ENCODE assay signal across 9 mouse cellular contexts in genomic region chr11:103685261-103685736, GRCm38 (mm10). TPM values are rescaled to one million over a fixed set of nuclear protein-coding genes. Genes with fewer than 3 reads are reported as not detected.
DNase-seq lines count a peak whose midpoint lies in the region; ATAC-seq and TF ChIP-seq lines count a peak whose summit lies in the region.
"Had no signal": no experiment of that assay in that cellular context is flagged by ENCODE, and none has a peak within 500 bp of the region (broad histone marks: within the 10 kb centered on the region; RNA-seq: fewer than 3 reads in every experiment).

No protein-coding gene starts in this region.

- no peak overlapping the region for H3K4me2 ChIP-seq in hindbrain, postnatal 0 days (ENCODE audit: low read depth, low read length)
- H3K4me2 ChIP-seq: hindbrain, embryonic 14.5 days had no signal

- TF ChIP-seq POLR2A in bone marrow, adult 2 months (IDR thresholded peaks at IDR 0.05; ENCODE audit: borderline replicate concordance, control insufficient read depth, low read depth, low read length): no peak

- H3K36me3 ChIP-seq in hindbrain, postnatal 0 days (ENCODE audit: insufficient read depth, low read length): peaks cover 64% of the 10 kb centered on the region
- peaks cover 88% of the 10 kb centered on the region for H3K36me3 ChIP-seq in hindbrain, embryonic 10.5 days
- peaks cover 73% of the 10 kb centered on the region for H3K36me3 ChIP-seq in heart, embryonic 10.5 days

- H3K9me3 ChIP-seq in hindbrain, postnatal 0 days (ENCODE audit: low read length): no peaks in the 10 kb centered on the region
- no peaks in the 10 kb centered on the region for H3K9me3 ChIP-seq in hindbrain, embryonic 10.5 days
- no peaks in the 10 kb centered on the region for H3K9me3 ChIP-seq in heart, embryonic 10.5 days

- WGBS in hindbrain, postnatal 0 days: 51% methylated on average over 7 of the region's 7 CpGs
- WGBS in hindbrain, embryonic 10.5 days: 92% methylated on average over 7 of the region's 7 CpGs
- WGBS in bone marrow, adult 2 months: 21% methylated on average over 7 of the region's 7 CpGs
- WGBS in heart, embryonic 10.5 days: 90% methylated on average over 7 of the region's 7 CpGs

- no peak overlapping the region for H3K4me3 ChIP-seq in hindbrain, postnatal 0 days (ENCODE audit: low read length)
- H3K4me3 ChIP-seq in hindbrain, embryonic 10.5 days: no peak overlapping the region
- no peak overlapping the region for H3K4me3 ChIP-seq in bone marrow, adult 2 months (replicated peaks; ENCODE audit: control insufficient read depth, low read depth, low read length)
- H3K4me3 ChIP-seq in heart, embryonic 10.5 days: no peak overlapping the region

- 0 out of 2 replicates have a peak, but pooled peaks cover 2% of the 10 kb centered on the region for H3K4me1 ChIP-seq in hindbrain, postnatal 0 days (ENCODE audit: insufficient read depth, low read length)
- peaks cover 10% of the 10 kb centered on the region; the same call in 1 of the 2 replicates for H3K4me1 ChIP-seq in hindbrain, embryonic 10.5 days (replicated peaks)
- H3K4me1 ChIP-seq in bone marrow, adult 2 months (ENCODE audit: control insufficient read depth, insufficient read depth, low read length): peaks cover 2% of the 10 kb centered on the region
- H3K4me1 ChIP-seq in heart, embryonic 10.5 days: peaks cover 56% of the 10 kb centered on the region

- peak; percentile 61 for DNase-seq in hindbrain, postnatal 0 days (ENCODE audit: low spot score)
- no peak for DNase-seq in hindbrain, embryonic 10.5 days (ENCODE audit: low spot score)
- peak; percentile 27 to 58 for DNase-seq in layer of hippocampus, postnatal 25 days (ENCODE audit: extremely low spot score in 1 of 2, low spot score in 1 of 2)
- peak; percentile 44 for DNase-seq in right cerebral cortex, postnatal 25 days
- DNase-seq in lung, postnatal 10 days: no peak
- no peak for DNase-seq in heart, embryonic 10.5 days (ENCODE audit: low spot score)
- DNase-seq: lung, postnatal 14 days had no signal

- no peak for TF ChIP-seq CTCF in hindbrain, postnatal 0 days (IDR thresholded peaks at IDR 0.05; ENCODE audit: low read depth)
- no peak for TF ChIP-seq CTCF in bone marrow, adult 2 months (IDR thresholded peaks at IDR 0.05; ENCODE audit: control insufficient read depth, insufficient read depth, low read length)

- H3K9ac ChIP-seq in hindbrain, postnatal 0 days (replicated peaks; ENCODE audit: low read length): no peak overlapping the region
- H3K9ac ChIP-seq: hindbrain, embryonic 14.5 days had no signal

- peak overlapping the region; percentile 20; the same call in 1 of the 2 replicates for H3K27ac ChIP-seq in hindbrain, postnatal 0 days
- H3K27ac ChIP-seq in hindbrain, embryonic 10.5 days: no peak overlapping the region
- H3K27ac ChIP-seq in bone marrow, adult 2 months (ENCODE audit: control insufficient read depth, insufficient read depth, low read depth, low read length, poor library complexity): peak overlapping the region; percentile 45; the same call in 1 of the 2 replicates
- H3K27ac ChIP-seq in heart, embryonic 10.5 days: no peak overlapping the region
- H3K27ac ChIP-seq: hindbrain, embryonic 14.5 days had no signal

- H3K27me3 ChIP-seq in hindbrain, postnatal 0 days (ENCODE audit: insufficient read depth, low read length): no peaks in the 10 kb centered on the region
- H3K27me3 ChIP-seq in hindbrain, embryonic 10.5 days (ENCODE audit: insufficient read depth, poor library complexity, severe bottlenecking): no peaks in the 10 kb centered on the region
- H3K27me3 ChIP-seq in heart, embryonic 10.5 days (ENCODE audit: insufficient read depth, poor library complexity, severe bottlenecking): no peaks in the 10 kb centered on the region

- ATAC-seq in hindbrain, postnatal 0 days: peak; percentile 66; the same call in 1 of the 2 replicates

RNA-seq across cellular contexts. Expression of gene Gosr2, which starts 12.4 kb away (rescaled TPM):
- total RNA-seq in hindbrain, postnatal 0 days (2014; rRNA removed): 101 and 102 TPM in 2 replicates
- polyA plus RNA-seq in hindbrain, postnatal 0 days (2015; fragmentation: Nextera tagmentation; extraction: Ambion mirVana): 93.3 and 99.4 TPM in 2 replicates
- polyA plus RNA-seq in hindbrain, embryonic 10.5 days (2016; fragmentation: Nextera tagmentation; extraction: Ambion mirVana): 90.0 and 94.5 TPM in 2 replicates
- polyA plus RNA-seq in bone marrow, adult 2 months (2011; ENCODE audit: insufficient read depth, insufficient read length, low replicate concordance, missing spikeins): 17.2 and 21.0 TPM in 2 replicates
- 10 to 100 TPM; 68.3 to 71.6 TPM for total RNA-seq in layer of hippocampus, postnatal 25 days (2021)
- 80.1 and 86.4 TPM in 2 replicates for polyA plus RNA-seq in heart, embryonic 10.5 days (2016; fragmentation: Nextera tagmentation; extraction: Ambion mirVana)

RNA-seq across cellular contexts. Expression of gene Rprml, which starts 35.9 kb away (rescaled TPM):
- total RNA-seq in hindbrain, postnatal 0 days (2014; rRNA removed): 10.5 and 13.6 TPM in 2 replicates
- 5.9 and 6.3 TPM in 2 replicates for polyA plus RNA-seq in hindbrain, postnatal 0 days (2015; fragmentation: Nextera tagmentation; extraction: Ambion mirVana)
- not detected in 2 replicates for polyA plus RNA-seq in hindbrain, embryonic 10.5 days (2016; fragmentation: Nextera tagmentation; extraction: Ambion mirVana)
- not detected in 2 replicates for polyA plus RNA-seq in bone marrow, adult 2 months (2011; ENCODE audit: insufficient read depth, insufficient read length, low replicate concordance, missing spikeins)
- total RNA-seq in layer of hippocampus, postnatal 25 days (2021): 100 to 1,000 TPM; 117 to 122 TPM
- 0.48 TPM in 1 of 2 replicates, not detected in the other for polyA plus RNA-seq in heart, embryonic 10.5 days (2016; fragmentation: Nextera tagmentation; extraction: Ambion mirVana)
- polyA plus RNA-seq: hindbrain, embryonic 14.5 days had no signal

RNA-seq across cellular contexts. Expression of gene Lyzl6, which starts 46.6 kb away (rescaled TPM):
- not detected in 2 replicates for total RNA-seq in hindbrain, postnatal 0 days (2014; rRNA removed)
- polyA plus RNA-seq in hindbrain, postnatal 0 days (2015; fragmentation: Nextera tagmentation; extraction: Ambion mirVana): not detected in 2 replicates
- not detected in 2 replicates for polyA plus RNA-seq in hindbrain, embryonic 10.5 days (2016; fragmentation: Nextera tagmentation; extraction: Ambion mirVana)
- not detected in 2 replicates for polyA plus RNA-seq in bone marrow, adult 2 months (2011; ENCODE audit: insufficient read depth, insufficient read length, low replicate concordance, missing spikeins)
- not detected for total RNA-seq in layer of hippocampus, postnatal 25 days (2021)
- not detected in 2 replicates for polyA plus RNA-seq in heart, embryonic 10.5 days (2016; fragmentation: Nextera tagmentation; extraction: Ambion mirVana)
- polyA plus RNA-seq: hindbrain, embryonic 14.5 days had no signal

Comparison
In these comparisons a context has a peak if more than half of its experiments do, and no peak if none do; other contexts are left out.
1. DNase-seq: peak in hindbrain, postnatal 0 days (single experiment), layer of hippocampus, postnatal 25 days (2 of 2) and right cerebral cortex, postnatal 25 days (single experiment); none in hindbrain, embryonic 10.5 days (single experiment), lung, postnatal 10 days (single experiment) and heart, embryonic 10.5 days (single experiment).
2. H3K27ac ChIP-seq: peak in hindbrain, postnatal 0 days (single experiment) and bone marrow, adult 2 months (single experiment); none in hindbrain, embryonic 10.5 days (single experiment) and heart, embryonic 10.5 days (single experiment).